Mouse (Mus musculus) urinary bladder, adult 2 months (tissue): ENCODE data around the gene St6galnac3. TPM values are rescaled to one million over a fixed set of nuclear protein-coding genes. Genes with fewer than 3 reads are reported as not detected.

Experiments
- DNase-seq: peaks from one replicate; pipeline ENCODE4 v3.0.0; 2022; ENCODE audit warnings: low spot score
- polyA plus RNA-seq: library from polyadenylated mRNA; depleted of rRNA; stranded (reverse); fragments of >200 nt; gene quantifications from 2 replicates; pipeline ENCODE4 v1.2.3, GENCODE M21; 2012

The St6galnac3 gene
- polyA plus RNA-seq, 1 experiment = 2.9 TPM

DNA sequence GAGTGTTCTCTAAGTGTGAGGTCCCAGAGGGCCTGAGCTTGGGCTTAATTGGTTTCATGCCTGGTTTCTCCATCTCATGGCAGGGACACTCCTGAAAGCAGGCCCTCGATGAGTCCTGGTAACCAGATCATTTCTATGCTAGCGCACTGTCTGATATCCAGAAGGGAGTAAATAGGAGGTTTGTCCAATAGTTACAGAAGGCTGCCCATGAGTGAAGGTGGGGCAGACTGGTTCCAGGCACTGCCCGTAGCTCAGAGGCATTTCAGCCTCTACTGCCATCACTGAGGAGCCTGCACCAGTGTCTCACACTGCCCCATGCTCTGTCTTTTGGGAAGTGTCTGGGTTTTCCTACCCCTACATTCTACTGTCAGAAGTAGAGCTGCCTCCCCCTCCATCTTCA, 72.1 kb downstream of the St6galnac3 start:
- no peak for DNase-seq

DNA sequence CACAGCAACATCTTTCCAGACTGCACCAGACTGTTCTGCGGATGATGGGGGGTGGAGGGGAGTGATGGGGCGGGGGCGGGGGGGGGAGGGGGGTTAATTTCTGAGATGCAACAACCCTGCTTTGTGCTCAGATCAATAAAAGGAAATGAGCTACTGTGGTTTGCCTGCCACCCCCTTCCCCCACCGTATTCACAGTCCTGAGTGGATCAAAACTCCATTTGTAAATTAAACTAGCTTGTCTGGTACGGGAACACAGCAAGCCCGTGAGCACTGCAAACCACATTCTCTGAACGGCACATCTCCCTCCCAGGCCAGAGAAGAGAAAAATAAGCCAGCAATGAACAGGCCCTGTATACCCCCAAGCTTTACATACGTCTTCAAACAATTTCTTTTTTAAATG, 76.3 kb downstream of the St6galnac3 start:
- no peak for DNase-seq

DNA sequence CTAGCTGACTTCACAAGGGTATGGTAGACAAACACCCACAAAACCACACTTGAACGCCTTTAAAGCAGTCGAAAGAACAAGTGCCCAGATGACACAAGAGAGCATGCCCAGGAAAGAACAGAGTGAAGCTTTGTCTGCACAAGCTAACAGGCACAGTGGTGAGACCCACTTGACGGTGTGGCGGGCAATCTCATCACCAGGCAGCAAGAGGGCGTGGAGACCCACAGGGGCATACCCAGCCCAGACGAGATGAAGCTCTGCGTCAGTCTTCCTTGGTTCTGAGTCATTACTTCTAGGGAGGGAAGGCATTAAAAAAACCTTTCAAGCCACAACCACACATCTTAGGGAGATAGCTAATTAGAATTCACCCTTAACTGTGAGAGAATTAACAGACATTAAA, 79.2 kb downstream of the St6galnac3 start:
- no peak for DNase-seq

DNA sequence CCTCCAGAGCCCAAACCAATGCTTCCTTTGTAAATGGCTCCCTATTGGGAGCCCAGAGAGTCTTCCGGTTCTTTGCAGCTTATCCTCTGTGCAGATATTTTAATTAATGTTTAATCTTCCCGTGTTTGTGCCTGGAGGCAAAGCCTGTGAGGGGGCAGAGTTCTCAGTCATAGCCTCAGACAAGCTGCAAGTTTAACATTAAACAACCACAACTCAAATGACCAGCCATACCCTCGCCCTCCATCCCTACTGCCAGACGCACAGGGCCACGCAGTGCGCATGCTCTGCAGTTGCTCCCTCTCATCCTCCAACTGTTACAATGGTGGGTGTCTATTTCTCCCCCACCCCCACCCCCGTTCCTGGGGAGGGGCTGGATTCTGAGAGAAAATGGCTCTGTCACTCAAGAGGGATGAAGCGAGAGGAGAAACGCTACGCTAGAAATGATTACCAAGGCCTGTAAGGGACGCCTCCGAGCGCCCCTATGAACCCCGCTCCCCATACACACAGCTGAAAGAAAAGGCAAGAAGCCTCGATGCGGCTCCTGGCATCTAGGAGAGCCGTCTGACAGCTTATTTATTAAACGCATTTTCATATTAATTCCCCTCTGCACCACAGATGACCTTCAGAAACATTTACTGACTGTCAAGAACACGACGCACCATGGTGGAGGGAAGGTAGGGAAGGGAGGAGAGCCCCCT, 81.0 kb downstream of the St6galnac3 start:
- no peak for DNase-seq

DNA sequence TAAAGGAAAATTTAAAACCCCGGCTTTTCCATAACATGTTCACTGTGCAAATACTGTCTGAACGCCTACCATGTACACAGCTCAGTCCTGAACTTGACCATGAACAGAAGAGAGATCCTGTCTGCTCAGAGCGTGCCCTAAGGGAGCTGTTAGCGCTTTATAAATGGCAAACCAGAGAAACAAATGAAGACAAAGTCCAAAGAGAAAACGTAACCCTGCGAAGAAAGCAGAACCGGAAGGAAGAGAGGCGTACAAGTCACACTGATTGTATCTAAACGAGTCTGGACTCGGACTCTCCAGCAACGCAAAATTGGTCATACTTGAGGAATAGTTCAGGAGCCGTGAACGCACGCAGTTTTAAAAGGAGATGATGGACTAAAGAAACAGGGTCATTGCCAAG, 82.1 kb downstream of the St6galnac3 start:
- DNase-seq = no peak

DNA sequence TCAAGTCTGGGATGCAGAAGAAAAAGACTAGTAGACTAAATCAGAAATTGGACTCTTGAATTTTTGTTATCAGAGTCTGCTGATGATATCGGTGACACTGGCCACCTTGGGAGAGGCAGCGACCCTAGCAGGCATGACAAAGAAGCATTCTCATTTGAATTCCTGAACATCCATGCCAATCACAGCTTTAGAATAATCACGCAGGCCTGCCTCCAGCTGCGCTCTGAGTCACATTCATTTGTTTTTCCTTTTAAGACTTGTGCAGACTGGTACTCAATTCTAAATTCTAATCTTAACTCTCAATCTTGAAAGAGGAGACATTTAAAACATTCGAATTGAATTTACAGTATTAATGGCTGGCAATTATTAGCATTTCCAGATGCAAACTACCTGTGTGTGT, 83.2 kb downstream of the St6galnac3 start:
- DNase-seq = no peak

DNA sequence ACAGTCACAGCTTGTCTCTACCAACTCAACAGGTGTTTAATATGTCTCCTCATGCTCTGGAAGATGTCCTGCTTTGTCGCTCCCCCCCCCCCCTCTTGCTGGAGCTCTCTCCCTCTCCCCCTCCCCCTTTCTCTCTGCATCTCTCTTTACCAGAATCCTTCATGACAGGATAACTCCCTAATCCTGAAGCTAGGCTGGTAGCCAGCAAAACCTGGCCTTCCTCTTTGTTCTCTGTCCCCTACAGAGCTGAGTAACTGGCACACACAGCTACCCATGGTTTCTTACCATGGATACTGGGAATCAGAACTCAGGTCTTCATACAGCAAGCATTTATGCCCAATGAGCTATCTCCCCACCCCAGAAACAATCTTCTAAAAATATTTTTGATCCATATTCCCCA, 87.6 kb downstream of the St6galnac3 start:
- no peak for DNase-seq

DNA sequence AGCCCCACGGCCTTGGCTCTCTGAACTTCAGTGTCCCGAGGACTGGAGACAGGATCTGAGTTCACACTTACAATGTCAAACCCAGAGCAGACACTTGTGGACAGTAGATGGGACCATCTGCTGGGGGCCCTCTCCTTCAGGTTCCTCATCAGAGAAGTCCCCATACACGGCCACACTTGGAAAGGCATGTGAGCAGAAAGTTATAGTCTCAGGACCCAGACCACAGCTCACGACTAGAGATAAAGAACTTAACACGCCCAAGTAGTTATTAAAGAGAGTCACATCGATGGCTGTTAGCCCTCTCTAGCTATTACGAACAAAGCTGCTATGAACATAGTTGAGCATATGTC, 88.2 kb downstream of the St6galnac3 start:
- no peak for DNase-seq

DNA sequence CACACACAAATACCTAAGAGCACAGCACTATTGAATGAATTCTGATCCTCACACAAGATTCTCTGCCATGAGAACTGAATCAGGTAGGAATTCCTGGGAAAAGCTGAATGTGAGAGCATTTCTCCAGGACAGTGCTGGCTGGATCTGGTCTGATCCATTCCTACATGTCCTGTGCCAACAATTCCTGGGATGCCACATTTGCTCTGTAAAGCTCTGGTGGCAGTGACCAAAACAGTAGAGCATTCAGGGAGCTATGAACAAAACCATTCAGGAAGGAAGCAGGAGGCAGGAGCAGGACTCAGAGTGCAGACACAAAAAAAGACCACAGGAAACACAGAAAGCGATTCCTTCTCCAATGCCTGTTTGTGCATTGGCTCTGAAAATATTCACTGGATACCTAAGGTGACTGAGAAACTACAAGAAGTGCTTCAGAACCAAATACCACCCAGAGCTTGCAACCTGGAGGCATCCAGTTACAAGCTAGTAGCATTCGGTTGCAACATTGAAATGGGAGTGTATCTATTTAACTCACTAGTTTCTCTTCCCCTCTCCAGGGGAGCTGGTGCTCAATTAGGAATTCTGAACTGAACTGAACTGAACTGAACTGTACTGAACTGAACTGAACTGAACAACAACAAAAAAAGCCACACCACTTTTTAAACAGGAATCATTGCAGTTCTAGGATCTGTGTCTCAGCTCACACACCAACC, 88.7 kb downstream of the St6galnac3 start:
- no peak for DNase-seq

DNA sequence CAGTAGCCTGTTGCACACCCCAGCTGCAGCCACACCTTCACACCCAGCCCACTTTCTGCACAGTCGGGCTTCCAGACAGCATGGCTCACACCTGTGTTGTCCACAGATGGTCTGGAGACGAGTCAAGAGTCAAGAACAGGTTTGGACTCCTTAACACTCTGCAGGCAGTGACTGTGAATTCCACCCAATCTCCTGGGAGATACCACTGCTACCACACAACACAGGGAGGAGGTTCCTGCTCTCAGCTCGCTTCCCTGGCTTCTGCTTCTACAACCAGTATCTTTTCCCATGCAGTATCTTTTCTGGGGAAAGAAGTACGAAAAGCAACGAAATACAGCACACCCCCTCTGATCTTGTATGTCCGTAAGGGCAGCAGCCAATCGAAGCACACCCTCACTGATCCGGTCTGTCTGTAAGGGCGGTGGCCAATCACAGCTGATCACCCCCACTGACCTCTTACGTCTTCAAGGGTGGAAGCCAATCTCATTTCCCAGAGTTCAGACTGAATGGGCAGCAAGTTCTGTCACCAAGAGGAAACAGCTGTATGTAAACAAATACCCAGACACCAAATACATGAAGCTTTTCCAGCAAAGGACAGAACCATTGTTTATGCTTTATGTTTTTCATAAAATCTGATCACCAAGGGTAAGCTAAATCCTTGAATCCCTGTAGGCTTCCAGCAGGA, 92.8 kb downstream of the St6galnac3 start:
- no peak for DNase-seq

DNA sequence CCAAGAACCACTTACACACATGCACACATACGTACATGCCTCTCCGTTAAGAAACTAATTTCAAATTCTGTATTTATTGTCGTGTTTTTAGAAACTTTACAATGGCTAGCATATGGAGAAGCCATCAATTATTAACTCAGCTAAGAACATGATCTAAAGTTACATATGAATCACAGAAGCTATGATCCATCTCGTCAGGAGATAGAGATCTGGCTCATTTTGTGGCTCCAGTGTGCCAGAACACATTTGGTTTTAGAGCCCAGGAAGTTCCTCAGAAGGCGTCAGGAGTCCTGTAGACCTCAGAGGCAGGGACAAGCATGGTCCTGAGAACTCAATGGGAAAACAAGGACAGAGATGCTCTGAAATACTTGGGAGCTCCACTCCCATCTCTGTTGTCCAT, 98.7 kb downstream of the St6galnac3 start:
- no peak for DNase-seq

DNA sequence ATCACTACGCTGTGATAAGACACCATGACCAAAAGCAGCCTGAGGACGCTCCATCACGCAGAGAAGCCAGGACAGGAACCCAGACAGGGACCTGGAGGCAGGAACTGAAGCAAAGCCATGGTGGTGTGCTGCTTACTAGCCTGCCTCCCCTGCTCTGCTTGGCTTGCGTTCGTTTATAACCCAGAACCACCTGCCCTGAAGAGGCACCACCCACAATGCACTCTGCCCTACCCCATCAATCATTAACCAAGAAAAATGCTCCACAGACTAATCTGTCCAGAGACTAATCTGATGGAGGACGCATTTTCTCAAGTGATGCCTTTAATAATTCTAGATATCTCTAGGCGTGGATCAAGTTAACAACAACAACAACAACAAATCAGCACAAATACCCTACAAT, 106.0 kb downstream of the St6galnac3 start:
- no peak for DNase-seq

DNA sequence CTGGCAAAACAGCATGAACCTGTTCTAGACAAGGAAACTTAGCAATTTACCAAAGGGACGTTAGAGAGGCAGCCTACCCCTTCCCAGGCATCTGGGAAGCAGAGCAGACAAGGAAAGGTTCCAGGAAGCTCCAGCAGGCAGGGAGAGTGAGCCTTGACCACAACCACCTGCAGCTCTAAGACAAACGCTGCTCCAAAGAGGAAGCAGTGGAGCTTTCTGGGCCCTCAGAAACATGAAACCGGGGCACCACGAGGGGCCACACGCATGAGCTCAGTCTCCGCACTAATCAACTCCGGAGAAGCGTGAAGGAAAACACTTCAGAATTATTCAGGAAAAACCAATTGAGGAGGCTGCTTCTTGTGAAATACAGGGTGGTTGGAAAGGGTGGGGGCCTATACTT, 108.1 kb downstream of the St6galnac3 start:
- DNase-seq = no peak

DNA sequence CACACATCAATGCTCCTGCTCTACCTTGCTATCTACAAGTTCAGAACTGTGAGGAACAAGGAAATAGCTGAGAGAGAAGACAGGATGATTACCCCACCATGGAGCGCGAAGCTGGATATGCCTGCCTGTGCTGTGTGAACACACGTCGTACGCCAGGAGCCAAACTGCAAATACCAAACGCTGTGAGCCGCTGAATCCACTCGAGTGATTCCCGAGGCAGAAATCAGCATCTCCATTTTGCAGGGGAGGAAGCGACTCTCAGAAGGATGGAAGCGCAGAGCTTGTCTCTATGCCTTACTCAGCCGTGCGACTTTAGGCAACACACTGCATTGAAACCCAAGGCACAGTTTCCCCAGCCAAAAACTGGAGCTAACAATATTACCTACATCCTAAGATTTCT, 114.7 kb downstream of the St6galnac3 start:
- DNase-seq = no peak

DNA sequence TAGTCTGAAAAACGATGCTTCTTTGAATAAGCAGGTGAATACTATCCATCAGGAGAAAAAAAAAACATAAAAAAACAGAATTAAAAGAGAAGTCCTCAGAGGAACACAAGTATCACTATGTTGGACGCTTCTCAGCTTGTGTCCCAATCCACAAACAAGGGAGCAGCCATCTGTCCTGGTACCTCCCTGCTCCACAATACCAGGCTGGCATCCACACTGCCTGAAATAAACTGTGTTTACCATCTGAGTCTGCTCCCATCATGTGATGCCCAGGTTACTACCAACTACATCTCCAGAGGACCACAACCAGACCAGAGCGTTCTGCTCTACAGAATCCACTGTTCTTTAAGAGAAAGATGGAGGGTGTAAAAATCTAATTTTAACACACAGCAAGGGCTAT, 118.6 kb downstream of the St6galnac3 start:
- no peak for DNase-seq

DNA sequence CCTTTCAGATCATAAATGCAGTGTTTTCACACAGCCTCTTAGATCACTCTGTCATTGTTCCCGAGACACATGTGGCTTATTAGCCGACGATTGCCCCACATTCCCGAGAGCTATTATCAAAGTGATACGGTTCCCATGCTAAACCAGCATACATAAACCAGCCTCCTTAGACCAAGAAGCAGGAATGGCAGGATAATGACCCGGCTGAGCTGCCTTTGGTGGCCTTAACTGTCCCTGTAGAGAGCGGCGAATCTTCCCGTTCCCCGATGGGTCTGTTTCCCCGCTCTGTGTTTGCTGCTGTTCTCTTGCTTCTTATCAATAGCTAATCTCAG, 119.2 kb downstream of the St6galnac3 start:
- DNase-seq = no peak

DNA sequence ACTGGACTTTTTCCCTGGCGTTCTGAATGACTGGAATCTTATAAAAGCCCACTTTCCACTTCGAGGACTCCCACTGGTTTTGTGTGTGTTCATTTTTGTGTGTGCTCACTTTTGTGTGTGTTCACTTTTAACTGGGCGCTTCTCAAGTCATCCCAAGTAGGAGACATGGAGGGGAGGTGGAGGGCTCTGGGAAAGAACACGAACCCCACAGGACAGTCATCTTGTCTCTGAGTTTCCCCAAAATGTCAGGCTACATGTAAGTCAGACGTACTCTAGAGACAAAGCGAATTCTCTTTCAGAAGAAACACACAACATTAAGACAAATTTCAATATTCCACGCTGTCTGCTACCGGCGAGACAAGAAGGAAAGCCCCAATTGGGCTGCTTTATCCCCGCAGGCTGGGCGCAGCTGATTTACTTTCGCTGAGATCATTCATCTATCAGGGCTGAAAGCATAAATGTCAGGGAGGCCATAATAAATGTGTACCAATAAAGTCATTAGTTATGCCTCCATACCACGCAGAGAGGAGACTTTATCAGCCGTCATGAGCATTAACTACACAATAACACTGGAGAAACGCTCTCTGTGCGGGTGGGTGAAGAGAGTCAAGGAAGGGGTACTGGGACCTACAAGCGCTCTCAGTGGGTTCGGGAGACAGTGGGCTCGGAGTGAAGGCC, 119.7 kb downstream of the St6galnac3 start:
- no peak for DNase-seq

DNA sequence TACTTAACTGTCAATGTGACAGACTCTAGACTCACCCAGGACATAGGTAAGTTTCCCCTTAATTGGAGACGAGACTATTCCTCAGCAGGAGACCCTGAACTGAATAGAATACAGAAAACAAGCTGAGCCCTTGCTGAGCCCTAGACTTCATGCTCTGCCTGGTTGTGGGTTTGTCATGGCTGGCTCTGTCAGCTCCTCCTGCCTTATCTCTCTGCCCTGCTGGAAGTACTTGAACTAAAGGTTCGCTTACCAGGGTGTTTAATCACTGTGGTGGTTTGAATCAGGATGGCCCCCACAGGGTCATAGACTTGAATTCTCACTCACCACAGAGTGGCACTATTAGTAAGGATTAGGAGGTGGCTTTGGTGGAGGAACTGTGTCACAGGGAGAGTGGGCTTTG, 125.8 kb downstream of the St6galnac3 start:
- DNase-seq = no peak

DNA sequence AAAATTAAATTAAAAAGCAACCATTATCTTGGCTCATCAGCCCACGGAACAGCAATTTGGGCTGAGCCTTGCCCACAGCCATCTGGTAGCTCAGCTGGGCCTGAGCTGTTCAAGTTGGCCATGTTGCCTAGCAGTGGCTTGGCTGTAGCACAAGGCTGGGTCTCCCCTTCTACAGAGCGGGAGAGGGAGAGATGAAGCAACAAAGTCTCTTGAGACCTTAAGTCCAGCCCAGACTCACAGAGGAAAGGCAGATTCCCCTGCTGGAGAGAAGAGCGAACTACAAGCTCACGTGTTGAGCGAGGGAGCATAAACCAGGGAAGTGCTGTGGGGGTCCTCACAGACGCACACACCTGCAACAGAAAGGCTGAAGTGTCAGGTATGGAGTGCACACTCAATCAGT, 126.3 kb downstream of the St6galnac3 start:
- no peak for DNase-seq

DNA sequence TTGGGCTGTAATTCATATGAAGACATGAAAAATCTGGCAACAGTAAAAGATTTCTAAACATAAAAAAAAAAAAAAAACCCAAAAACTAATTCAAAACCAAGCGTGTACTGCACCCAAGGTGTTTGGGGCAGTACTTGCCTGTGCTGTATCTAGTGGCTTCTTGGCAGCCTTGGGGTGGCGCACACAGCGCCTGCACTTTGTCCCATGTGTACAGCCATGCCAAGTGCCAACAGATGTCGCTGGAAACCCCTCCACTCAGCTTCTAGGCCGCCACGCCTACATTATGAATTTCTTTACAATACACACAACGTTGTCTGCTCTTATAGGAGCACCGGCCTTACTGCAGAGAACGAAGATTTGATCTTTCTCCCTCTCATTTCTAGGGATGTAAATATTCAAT, 130.4 kb downstream of the St6galnac3 start:
- DNase-seq = no peak

DNA sequence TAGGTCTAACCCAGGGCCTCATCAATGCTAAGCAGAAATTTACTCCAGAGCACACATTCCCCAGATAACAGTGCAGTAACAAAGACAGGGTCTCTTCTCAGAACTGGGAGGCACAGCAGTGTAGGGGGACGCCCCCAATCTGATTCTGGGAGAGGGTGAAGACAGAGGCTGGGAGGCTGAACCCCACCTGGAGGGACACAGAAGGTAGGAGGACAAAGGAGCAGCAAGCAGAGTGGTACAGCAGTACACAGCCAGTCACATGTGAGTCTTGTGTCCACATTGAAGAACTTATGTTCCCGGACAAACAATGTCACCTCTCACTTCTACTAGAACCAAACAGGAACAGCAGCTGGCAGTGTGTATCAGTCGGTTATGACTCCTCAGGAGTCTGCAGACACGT, 131.0 kb downstream of the St6galnac3 start:
- no peak for DNase-seq

DNA sequence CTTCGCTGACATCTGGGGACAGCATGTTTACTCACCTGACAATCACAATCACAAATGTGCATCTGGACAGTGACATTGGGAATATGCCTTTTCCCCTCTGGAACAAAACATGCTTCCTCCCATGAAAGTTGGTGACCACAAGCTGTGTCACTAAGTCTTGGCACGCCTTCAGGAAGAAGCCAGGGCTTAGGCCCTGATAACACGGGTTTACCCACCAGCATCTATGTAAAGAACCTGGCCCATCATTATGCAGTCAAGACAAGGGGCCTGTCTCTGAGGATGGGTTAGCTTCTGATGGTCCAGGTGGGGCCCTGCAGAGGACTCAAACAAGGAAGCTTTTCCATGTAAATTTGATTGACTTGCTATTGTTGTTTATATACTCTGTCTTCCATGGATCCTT, 131.9 kb downstream of the St6galnac3 start:
- DNase-seq = no peak

DNA sequence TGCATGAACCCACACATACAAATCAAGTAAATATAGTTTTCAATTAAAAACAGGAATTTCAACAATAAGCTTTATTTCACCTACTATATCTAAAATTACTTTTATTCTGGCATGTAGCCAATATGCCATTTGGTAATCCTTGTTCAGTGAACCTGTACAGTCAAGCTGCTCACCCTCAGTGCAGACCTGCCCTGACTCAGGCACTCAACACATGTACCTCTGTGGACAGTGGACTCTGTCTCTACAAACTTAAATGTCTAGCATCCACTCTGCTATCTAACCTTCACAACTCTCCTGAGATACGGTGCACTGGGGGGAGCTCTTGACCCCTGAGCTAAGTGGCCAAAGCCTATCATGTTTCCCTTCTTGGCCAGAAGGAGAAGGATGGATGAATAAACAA, 137.4 kb downstream of the St6galnac3 start:
- no peak for DNase-seq
